Mouse (Mus musculus) mouse embryonic stem cell (cell line): ENCODE measurements around the gene Polr3e.
"Not testable (repeated sequence)": the region's sequence is repeated elsewhere in the genome, so short reads cannot be mapped to it uniquely, and the experiment has no call there.

Experiments
- in situ Hi-C, 2 experiments: fragments of 300-500 bp; cut with MboI; formaldehyde crosslinking; loops; 1 replicate in 1 of 2; 3 replicates in 1 of 2; pipeline ENCODE4 v1.14.3; 2019 to 2020; ENCODE audit warnings: low sequenced_read_pairs in 2 of 2, low pct_unique_long_range_greater_than_20kb in 1 of 2, mixed read lengths in 1 of 2; ENCODE audit not compliant: unreplicated experiment in 1 of 2

The Polr3e gene

DNA sequence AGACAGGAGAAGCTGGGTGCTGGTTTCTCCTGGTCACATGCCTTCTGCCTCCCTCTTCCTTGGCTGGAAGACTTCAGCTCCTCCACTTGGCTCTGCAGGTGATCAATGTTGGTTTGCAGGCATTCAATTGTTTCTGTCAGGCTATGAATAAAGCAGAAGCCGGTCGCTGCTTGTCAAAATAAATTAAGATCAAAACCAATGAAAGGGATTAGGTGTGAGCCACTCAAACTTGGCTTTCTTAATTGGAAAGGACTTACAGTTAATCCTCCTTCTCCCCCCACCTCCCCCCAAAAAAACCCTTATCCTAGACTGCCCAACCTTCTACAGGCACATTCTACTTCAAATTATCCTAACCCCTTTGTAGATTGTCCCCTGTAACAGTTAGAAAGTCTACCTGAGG, 42.6 kb downstream of the Polr3e start:
- in situ Hi-C loops: no loop called here

DNA sequence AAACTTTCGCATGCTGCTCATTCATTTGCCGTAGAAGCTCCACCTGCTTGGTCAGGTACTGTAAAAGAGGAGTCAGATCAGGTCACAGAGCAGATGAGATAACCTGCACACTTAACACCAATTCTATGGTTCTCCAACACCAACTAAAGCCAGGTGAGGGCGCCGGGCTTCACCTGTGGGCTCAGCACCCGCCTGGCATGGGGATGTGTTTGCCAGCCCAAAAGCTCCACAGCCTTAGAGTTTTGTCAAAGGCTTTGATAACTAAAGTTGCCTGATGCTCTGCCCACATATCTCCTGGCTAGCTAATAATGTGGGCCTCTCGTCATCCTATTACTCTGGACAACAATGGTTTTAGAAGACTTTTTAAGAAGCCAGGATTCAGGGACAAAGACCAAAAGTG, 43.1 kb downstream of the Polr3e start:
- in situ Hi-C loops: no loop called here

DNA sequence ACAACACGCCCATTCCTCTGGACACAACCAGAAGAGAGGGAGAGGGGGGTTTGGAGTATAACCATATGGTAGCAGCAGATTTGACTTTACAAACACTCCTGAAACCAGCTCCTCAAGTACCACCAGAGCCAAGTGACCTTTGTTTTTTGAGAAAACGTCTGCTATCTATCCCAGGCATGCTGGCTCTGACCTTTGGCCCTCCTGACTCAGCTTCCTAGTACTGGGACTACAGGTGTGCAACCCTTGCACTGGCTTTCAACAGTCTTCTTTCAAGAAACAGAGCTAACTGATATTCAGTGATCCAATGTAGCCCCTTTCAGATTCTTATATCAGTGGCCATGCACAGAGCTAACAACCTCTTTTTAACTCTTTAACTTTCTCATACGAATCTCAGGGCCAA, 44.3 kb downstream of the Polr3e start:
- in situ Hi-C loops: no loop called here

DNA sequence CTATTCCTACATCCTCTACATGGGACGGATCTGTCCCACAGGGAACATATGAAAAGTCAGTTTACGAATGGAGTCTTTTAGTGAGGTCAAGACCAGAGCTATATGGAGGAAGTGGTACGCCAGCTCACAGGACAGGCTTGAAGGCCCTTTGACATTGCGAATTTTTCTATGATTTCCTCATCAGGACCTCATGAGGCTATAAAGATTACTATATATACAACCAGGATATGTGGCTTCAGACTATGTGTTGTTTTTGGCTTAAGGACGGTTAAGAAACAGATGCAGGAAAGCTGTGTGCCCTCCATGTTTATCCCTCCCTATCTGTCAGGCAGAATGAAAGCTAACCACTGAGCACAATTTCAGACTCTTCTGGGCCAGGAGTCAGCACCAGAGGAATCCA, 45.6 kb downstream of the Polr3e start:
- in situ Hi-C loops: no loop called here

DNA sequence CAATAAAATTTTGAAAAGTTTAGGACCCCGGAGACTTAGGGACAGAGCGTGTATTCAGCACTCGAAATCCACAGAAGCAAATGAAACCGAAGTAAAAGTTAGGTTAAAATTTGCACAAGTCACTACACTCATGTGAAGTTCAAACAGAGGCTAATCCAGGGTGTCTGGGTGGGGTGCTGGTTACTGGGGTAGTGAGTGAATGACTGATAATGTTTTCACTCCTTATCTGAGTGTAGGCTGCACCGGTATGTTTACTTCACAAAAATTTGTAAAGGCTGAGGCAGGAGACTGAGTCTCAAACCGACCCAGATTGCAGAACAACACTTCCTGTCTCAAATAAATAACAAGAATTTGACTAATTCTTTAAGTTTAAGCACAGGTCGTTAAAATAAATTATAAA, 51.7 kb downstream of the Polr3e start:
- in situ Hi-C loops: no loop called here

DNA sequence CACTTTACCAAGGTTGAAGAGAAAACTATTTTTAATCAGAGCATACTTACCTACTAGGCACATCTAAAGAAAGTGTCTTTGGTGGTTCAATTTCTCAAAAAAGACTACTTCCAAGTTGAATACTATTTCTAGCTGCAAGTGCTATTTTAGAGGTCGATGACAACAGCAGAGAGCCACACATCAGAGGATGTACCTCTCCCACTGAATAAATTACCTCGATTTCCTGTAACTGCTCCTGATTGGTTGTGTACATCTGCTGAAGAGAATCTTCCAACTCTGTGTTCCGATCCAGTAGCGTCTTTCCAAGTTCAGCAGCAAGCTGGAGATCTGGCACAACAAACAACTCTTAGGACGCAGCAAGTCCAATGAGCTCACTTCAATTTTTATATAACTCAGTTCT, 52.6 kb downstream of the Polr3e start:
- in situ Hi-C loops: no loop called here

DNA sequence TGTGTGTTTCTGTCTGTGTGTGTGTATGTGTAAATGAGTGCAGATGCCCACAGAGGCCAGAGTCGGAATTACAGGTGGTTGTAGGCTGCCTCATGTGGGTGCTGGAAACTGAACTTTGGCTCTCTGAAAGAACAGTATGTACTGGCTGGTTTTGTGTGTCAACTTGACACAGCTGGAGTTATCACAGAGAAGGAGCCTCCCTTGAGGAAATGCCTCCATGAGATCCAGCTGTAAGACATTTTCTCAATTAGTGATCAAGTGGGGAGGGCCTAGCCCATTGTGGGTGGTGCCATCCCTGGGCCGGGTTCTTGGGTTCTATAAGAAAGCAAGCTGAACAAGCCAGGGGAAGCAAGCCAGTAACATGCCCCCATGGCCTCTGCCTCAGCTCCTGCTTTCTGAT, 54.9 kb downstream of the Polr3e start:
- in situ Hi-C loops: not testable (repeated sequence)

DNA sequence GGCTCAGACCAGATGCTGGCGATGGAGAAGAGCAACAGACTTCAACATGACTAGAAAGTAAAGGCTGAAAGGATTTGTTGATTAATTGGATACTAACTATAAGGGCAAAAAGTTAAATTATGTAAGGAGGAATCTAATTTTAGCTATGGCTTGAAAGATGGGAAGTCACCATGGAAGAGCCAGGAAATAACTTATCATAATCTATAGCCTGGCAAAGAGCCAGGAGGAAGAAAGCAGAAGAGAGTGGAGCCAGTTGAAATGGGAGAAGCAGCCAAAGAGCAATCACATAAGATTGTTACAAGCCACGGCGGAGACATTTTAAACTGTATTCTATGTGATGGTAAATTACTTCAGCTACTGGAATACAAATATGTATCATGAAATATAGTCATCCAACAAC, 56.5 kb downstream of the Polr3e start:
- in situ Hi-C loops: no loop called here

DNA sequence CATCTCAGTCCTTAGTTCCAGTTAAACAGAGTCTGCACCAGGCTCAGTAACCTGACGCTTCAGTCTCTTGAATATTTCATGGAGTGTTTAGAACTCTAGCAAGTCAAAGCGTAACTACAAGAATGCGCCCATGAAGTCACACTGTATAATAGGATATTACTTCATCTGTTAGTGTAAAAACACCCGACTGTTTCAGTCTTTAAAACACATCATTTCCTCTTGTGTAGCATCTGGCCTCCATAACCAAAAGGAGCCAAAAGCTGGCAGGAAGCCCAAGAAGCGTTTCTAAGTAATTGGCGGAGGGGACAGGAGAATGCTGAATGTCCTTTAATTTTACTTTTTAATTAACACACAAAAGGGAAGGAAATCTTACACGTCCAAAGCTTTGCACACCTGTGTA, 59.5 kb downstream of the Polr3e start:
- in situ Hi-C loops: no loop called here

DNA sequence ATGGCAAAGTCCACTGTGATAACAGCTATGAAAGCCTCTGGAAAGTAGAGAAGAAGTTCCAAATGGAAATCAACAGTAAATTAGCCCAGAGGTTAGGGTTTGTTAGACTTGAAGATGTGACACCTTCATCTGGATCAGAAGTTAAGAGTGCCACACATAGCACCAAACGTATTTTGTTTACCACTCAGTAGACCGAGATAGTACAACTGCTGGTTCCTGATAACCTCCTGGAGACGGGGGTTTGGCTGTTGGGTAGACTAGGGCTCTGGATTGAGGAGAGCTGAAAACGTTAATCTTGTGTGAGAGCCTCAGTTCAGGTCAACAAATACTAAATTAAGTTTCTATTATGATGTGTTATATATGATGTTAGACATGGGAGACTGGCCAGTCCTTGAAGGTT, 62.5 kb downstream of the Polr3e start:
- in situ Hi-C loops: no loop called here

DNA sequence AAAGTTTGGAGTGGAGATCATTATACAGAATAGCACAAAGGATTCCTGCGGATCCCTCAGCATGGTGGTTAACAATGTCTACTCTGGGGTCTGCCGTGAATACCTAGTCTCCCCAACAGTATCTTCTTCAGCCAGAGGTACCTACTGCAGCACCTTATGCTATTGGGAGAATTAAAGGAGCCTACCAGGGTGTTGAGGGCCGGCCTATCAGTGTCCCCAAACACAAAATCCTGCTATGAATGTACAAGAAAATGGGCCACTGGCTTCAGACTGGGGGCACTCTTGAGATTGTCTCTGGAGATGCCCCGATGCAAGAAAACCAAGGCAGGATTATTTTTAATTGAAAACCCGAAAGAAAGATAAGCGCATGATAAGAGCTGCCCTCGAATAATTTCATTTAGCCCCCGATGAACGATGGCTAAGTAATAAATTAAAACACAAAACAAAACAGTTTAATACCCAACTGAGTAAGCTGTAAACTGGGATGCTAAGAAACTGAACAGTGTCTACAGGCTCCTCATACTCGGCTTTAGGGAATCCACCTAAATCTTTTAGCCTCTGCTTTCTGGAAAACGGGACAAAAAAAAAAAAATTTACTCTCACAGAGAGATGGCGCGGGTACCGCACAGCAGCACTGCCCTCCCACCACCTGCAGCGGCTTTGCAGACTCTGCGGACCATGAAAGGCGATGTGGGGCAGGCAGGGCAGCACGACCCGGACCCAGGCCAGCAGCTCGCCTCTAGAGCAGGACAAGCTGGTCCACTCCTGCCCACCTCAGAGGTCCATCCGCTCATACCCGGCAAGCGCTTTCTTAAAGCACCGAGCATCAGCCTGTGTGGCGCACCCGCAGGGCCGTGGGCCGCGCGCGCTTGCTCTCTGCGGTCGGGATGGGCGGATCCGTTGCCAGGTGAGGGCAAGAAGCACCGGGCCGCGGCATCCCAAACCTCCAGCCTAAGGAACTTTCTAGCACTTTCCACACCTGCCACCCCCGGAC, 63.7 kb downstream of the Polr3e start:
- in situ Hi-C loops: no loop called here

DNA sequence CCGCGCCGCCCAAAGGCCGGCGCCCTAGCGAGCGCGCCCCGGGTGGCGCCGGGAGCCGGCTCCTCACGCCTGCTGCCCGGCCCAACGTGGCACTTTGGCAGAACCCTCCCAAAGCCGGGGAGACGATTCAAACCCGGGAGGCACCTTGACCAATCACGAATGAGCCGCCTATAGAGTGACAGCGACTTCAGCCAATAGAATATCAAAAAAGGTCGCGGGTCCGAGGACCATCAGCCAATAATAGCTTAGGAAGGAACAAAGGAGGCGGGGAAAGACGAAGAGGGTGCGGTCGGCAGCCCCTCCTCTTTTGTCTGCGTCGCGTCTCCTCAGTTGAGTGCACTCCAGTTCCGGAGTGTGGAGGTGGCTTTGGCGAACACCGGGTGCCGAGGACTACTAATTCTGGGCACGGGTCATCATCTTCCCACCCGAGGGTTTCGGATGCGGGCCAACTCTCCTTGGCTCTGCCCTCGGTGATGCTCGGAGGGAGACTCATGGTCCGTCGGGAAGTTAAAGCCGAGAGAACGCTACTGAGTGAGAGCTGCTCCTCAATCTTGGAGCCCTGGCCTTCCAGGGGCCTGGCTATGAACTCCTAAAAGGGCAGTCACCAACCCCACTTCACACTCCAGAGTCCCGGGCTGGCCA, 64.8 kb downstream of the Polr3e start, which contains the start of the genes Cdr2 and Mfsd13b:
Cdr2 (minus strand) TSS at position 113 of the 642 bp plus-strand sequence.
Mfsd13b (plus strand) TSS at position 310 of the 642 bp plus-strand sequence.
- in situ Hi-C loops: no loop called here

DNA sequence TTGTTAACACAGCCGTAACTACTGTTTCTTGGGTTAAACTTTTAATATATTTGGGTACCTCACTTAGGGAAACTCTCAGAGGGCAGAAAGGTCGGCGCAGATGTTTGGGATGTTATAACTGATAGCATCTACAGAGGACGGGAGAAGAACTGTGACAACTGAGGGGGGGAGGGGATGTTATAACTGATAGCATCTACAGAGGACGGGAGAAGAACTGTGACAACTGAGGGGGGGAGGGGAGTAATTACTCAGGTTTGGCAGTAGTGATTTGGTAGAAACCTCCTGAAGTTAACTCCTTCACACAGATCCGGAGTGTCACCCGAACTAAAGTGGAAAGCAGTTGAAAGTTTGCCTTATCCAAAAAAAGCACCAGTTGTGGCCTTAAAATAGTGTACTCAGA, 65.4 kb downstream of the Polr3e start:
- in situ Hi-C loops: no loop called here

DNA sequence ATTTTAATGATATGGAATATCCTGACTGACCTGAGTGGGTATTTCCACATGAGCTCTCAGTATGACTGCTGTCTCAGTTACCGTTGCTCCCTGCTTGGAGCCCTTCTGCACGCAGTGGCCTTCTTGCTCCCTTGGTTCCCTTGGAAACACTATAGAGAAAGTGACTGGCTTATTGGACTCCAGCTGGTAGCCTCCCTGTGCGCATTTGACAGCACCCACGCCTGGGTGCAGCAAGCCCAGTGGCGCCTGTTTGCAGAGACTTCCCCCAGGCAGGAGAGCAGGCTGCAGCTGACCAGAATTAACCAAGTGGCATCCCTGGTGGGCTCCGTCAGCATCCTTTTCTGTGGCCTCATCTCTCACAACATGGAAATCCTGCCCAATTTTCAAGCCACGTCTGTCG, 73.6 kb downstream of the Polr3e start:
- in situ Hi-C loops: no loop called here
